Mouse (Mus musculus): ENCODE measurements around the gene Gm20388.

The Gm20388 gene

GRCm38 (mm10) chr8:123768492-123769356 lies 3858.1 kb downstream of the Gm20388 start:
- DNase-seq (ENCODE audit: low spot score), result no peak

GRCm38 (mm10) chr8:123773468-123773867 lies 3862.8 kb downstream of the Gm20388 start:
- no peak for DNase-seq (ENCODE audit: low spot score)

- DNase-seq (ENCODE audit: low spot score), result no peak
Observed at GRCm38 (mm10) chr8:123774491-123774890, 3863.8 kb downstream of the Gm20388 start.

GRCm38 (mm10) chr8:123777319-123777718 lies 3866.7 kb downstream of the Gm20388 start:
- DNase-seq (ENCODE audit: low spot score), result no peak

- no peak for DNase-seq (ENCODE audit: low spot score)
Observed at GRCm38 (mm10) chr8:123780471-123780870, 3869.8 kb downstream of the Gm20388 start.

- DNase-seq (ENCODE audit: low spot score), result no peak
Observed at GRCm38 (mm10) chr8:123781256-123781655, 3870.6 kb downstream of the Gm20388 start.

- DNase-seq (ENCODE audit: low spot score), result no peak
Observed at GRCm38 (mm10) chr8:123783525-123784249, 3873.0 kb downstream of the Gm20388 start.

- DNase-seq (ENCODE audit: low spot score), result no peak
Observed at GRCm38 (mm10) chr8:123786166-123786565, 3875.5 kb downstream of the Gm20388 start.

- DNase-seq (ENCODE audit: low spot score), result no peak
Observed at GRCm38 (mm10) chr8:123786644-123787043, 3876.0 kb downstream of the Gm20388 start.

GRCm38 (mm10) chr8:123787254-123787897 lies 3876.7 kb downstream of the Gm20388 start:
- peak; percentile 35 for DNase-seq (ENCODE audit: low spot score)

- no peak for DNase-seq (ENCODE audit: low spot score)
Observed at GRCm38 (mm10) chr8:123788416-123789170, 3878.0 kb downstream of the Gm20388 start.

- DNase-seq (ENCODE audit: low spot score), result no peak
Observed at GRCm38 (mm10) chr8:123789461-123789860, 3878.8 kb downstream of the Gm20388 start.

- peak; percentile 72 for DNase-seq (ENCODE audit: low spot score)
Observed at GRCm38 (mm10) chr8:123789970-123790369, 3879.3 kb downstream of the Gm20388 start.

GRCm38 (mm10) chr8:123791101-123791844 lies 3880.6 kb downstream of the Gm20388 start:
- DNase-seq (ENCODE audit: low spot score), result no peak

GRCm38 (mm10) chr8:123791845-123792225 lies 3881.2 kb downstream of the Gm20388 start:
- DNase-seq (ENCODE audit: low spot score), result no peak

- no peak for DNase-seq (ENCODE audit: low spot score)
Observed at GRCm38 (mm10) chr8:123793900-123794299, 3883.3 kb downstream of the Gm20388 start.

GRCm38 (mm10) chr8:123794766-123795165 lies 3884.1 kb downstream of the Gm20388 start:
- DNase-seq (ENCODE audit: low spot score), result no peak

GRCm38 (mm10) chr8:123796758-123797157 lies 3886.1 kb downstream of the Gm20388 start:
- DNase-seq (ENCODE audit: low spot score), result no peak

- DNase-seq (ENCODE audit: low spot score), result peak; percentile 15
Observed at GRCm38 (mm10) chr8:123797928-123798327, 3887.3 kb downstream of the Gm20388 start.

- no peak for DNase-seq (ENCODE audit: low spot score)
Observed at GRCm38 (mm10) chr8:123799434-123799833, 3888.8 kb downstream of the Gm20388 start.

GRCm38 (mm10) chr8:123799885-123800284 lies 3889.2 kb downstream of the Gm20388 start:
- DNase-seq (ENCODE audit: low spot score), result no peak

Measured in T-cell, adult 2 months (primary cell).